Mouse (Mus musculus) liver (tissue): Measurements from ENCODE around the gene Fyn.

Source experiments
- DNase-seq: peaks from one replicate; pipeline ENCODE4 v3.0.0-alpha.2; 2020; ENCODE audit warnings: mixed read lengths

Gene Fyn

GRCm38 (mm10) chr10:39414068-39414467 is 45.4 kb downstream of the Fyn start:
- DNase-seq: no peak

GRCm38 (mm10) chr10:39415586-39415985 is 46.9 kb downstream of the Fyn start:
- no peak for DNase-seq

- DNase-seq: no peak
Measured at GRCm38 (mm10) chr10:39417611-39418010, 49.0 kb downstream of the Fyn start.

GRCm38 (mm10) chr10:39418395-39418794 is 49.7 kb downstream of the Fyn start:
- no peak for DNase-seq

- DNase-seq: no peak
Measured at GRCm38 (mm10) chr10:39420842-39421617, 52.4 kb downstream of the Fyn start.

GRCm38 (mm10) chr10:39421772-39422171 is 53.1 kb downstream of the Fyn start:
- DNase-seq: no peak

- DNase-seq: no peak
Measured at GRCm38 (mm10) chr10:39424643-39425042, 56.0 kb downstream of the Fyn start.

- DNase-seq: no peak
Measured at GRCm38 (mm10) chr10:39426033-39426432, 57.4 kb downstream of the Fyn start.

- DNase-seq: no peak
Measured at GRCm38 (mm10) chr10:39426833-39427490, 58.3 kb downstream of the Fyn start.

GRCm38 (mm10) chr10:39429661-39430060 is 61.0 kb downstream of the Fyn start:
- DNase-seq: no peak

- no peak for DNase-seq
Measured at GRCm38 (mm10) chr10:39430074-39430764, 61.6 kb downstream of the Fyn start.

GRCm38 (mm10) chr10:39431265-39431664 is 62.6 kb downstream of the Fyn start:
- no peak for DNase-seq

- peak; percentile 20 for DNase-seq
Measured at GRCm38 (mm10) chr10:39432648-39433568, 64.3 kb downstream of the Fyn start.

GRCm38 (mm10) chr10:39433893-39434292 is 65.2 kb downstream of the Fyn start:
- no peak for DNase-seq

GRCm38 (mm10) chr10:39434758-39435448 is 66.2 kb downstream of the Fyn start:
- DNase-seq: no peak

- DNase-seq: no peak
Measured at GRCm38 (mm10) chr10:39438905-39439304, 70.2 kb downstream of the Fyn start.

- DNase-seq: no peak
Measured at GRCm38 (mm10) chr10:39440506-39440905, 71.9 kb downstream of the Fyn start.

- no peak for DNase-seq
Measured at GRCm38 (mm10) chr10:39441636-39442035, 73.0 kb downstream of the Fyn start.

- DNase-seq: no peak
Measured at GRCm38 (mm10) chr10:39443122-39443521, 74.5 kb downstream of the Fyn start.

GRCm38 (mm10) chr10:39443947-39444346 is 75.3 kb downstream of the Fyn start:
- no peak for DNase-seq

GRCm38 (mm10) chr10:39445870-39446269 is 77.2 kb downstream of the Fyn start:
- DNase-seq: no peak

GRCm38 (mm10) chr10:39446706-39447105 is 78.1 kb downstream of the Fyn start:
- no peak for DNase-seq
